Mouse (Mus musculus): ENCODE measurements around the gene Itpa. TPM values are rescaled to one million over a fixed set of nuclear protein-coding genes. Genes with fewer than 3 reads are reported as not detected.
A peak's percentile ranks its signal among the peaks of the same experiment; 100 is the strongest.

Gene Itpa
- polyA plus RNA-seq (2015; fragmentation: Nextera tagmentation; extraction: Ambion mirVana) = 152 and 156 TPM in 2 replicates

- ATAC-seq = peak; percentile 67
- no peaks in the 10 kb centered on the region for H3K27me3 ChIP-seq
Observed at GRCm38 (mm10) chr2:130667559-130667958, at the start of gene Itpa. Gene Itpa, plus strand, starts transcription at chr2:130667610.

GRCm38 (mm10) chr2:130618972-130619371, 48.4 kb upstream of the Itpa start:
- ATAC-seq = no peak
- Histone ChIP-seq H3K9me3 (replicated peaks) (no peaks in the 10 kb centered on the region), H3K4me1 (no peaks in the 10 kb centered on the region), H3K27ac (no peak overlapping the region), H3K9ac (no peak overlapping the region), H3K4me2 (no peak overlapping the region), H3K36me3 (ENCODE audit: poor library complexity, severe bottlenecking) (peaks cover 57% of the 10 kb centered on the region), H3K4me3 (no peak overlapping the region), H3K27me3 (no peaks in the 10 kb centered on the region)
- WGBS = 87% methylated on average over 7 of the region's 7 CpGs

More at GRCm38 (mm10) chr2:130667559-130667958, at the start of gene Itpa:
- H3K4me3 ChIP-seq = peak within 1 kb of the TSS; percentile 71
- H3K4me2 ChIP-seq = peak within 1 kb of the TSS; percentile 94
- H3K27ac ChIP-seq = peak within 1 kb of the TSS; percentile 80
- under 1% methylated on average over 31 of the region's 31 CpGs for WGBS
- no peaks in the 10 kb centered on the region for H3K9me3 ChIP-seq (replicated peaks)
- peaks cover 19% of the 10 kb centered on the region for H3K36me3 ChIP-seq (ENCODE audit: poor library complexity, severe bottlenecking)
- peak within 1 kb of the TSS; percentile 80 for H3K9ac ChIP-seq
- peaks cover 40% of the 10 kb centered on the region for H3K4me1 ChIP-seq

GRCm38 (mm10) chr2:130628424-130628823, 39.0 kb upstream of the Itpa start:
- 69% methylated on average over 3 of the region's 3 CpGs for WGBS
- Histone ChIP-seq H3K27me3 (peaks cover 3% of the 10 kb centered on the region; the same call in 1 of the 2 replicates), H3K4me1 (peaks cover 26% of the 10 kb centered on the region), H3K9ac (no peak overlapping the region), H3K4me2 (peak overlapping the region; percentile 85), H3K27ac (no peak overlapping the region), H3K4me3 (peak overlapping the region; percentile 97; the same call in 1 of the 2 replicates), H3K9me3 (replicated peaks) (no peaks in the 10 kb centered on the region), H3K36me3 (ENCODE audit: poor library complexity, severe bottlenecking) (peaks cover 40% of the 10 kb centered on the region)
- ATAC-seq = no peak

- Histone ChIP-seq H3K27ac (peak overlapping the region; percentile 61; the same call in 1 of the 2 replicates), H3K27me3 (peaks cover 11% of the 10 kb centered on the region), H3K4me3 (peak overlapping the region; percentile 97), H3K4me2 (peak overlapping the region; percentile 85), H3K36me3 (ENCODE audit: poor library complexity, severe bottlenecking) (peaks cover 33% of the 10 kb centered on the region), H3K4me1 (peaks cover 31% of the 10 kb centered on the region), H3K9ac (peak overlapping the region; percentile 95), H3K9me3 (replicated peaks) (no peaks in the 10 kb centered on the region)
- 2% methylated on average over 36 of the region's 37 CpGs for WGBS
- peak; percentile 65 for ATAC-seq
Observed at GRCm38 (mm10) chr2:130629080-130629838, 38.2 kb upstream of the Itpa start.

- Histone ChIP-seq H3K4me3 (peak within 1 kb of the TSS; percentile 97), H3K4me2 (peak within 1 kb of the TSS; percentile 85), H3K27me3 (peaks cover 16% of the 10 kb centered on the region), H3K36me3 (ENCODE audit: poor library complexity, severe bottlenecking) (peaks cover 31% of the 10 kb centered on the region), H3K9ac (peak within 1 kb of the TSS; percentile 95), H3K9me3 (replicated peaks) (no peaks in the 10 kb centered on the region), H3K27ac (peak within 1 kb of the TSS; percentile 61; the same call in 1 of the 2 replicates), H3K4me1 (peaks cover 37% of the 10 kb centered on the region)
- WGBS = 1% methylated on average over 25 of the region's 25 CpGs
- peak; percentile 92 for ATAC-seq
Observed at GRCm38 (mm10) chr2:130629839-130630203, 37.6 kb upstream of the Itpa start, which contains the start of the genes Fastkd5 and Ubox5. Gene Fastkd5, minus strand, starts transcription at chr2:130630027. Gene Ubox5, minus strand, starts transcription at chr2:130630038.

- Histone ChIP-seq H3K4me1 (peaks cover 52% of the 10 kb centered on the region), H3K4me2 (no peak overlapping the region), H3K27me3 (peaks cover 42% of the 10 kb centered on the region), H3K27ac (no peak overlapping the region), H3K9ac (no peak overlapping the region), H3K4me3 (no peak overlapping the region), H3K9me3 (replicated peaks) (no peaks in the 10 kb centered on the region), H3K36me3 (ENCODE audit: poor library complexity, severe bottlenecking) (peaks cover 25% of the 10 kb centered on the region)
- 36% methylated on average over 1 of the region's 1 CpGs for WGBS
- no peak for ATAC-seq
Observed at GRCm38 (mm10) chr2:130632416-130632815, 35.0 kb upstream of the Itpa start.

GRCm38 (mm10) chr2:130632887-130633675, 34.3 kb upstream of the Itpa start:
- Histone ChIP-seq H3K27me3 (peaks cover 49% of the 10 kb centered on the region), H3K4me1 (peaks cover 50% of the 10 kb centered on the region), H3K4me3 (no peak overlapping the region), H3K4me2 (no peak overlapping the region), H3K27ac (no peak overlapping the region), H3K9me3 (replicated peaks) (no peaks in the 10 kb centered on the region), H3K9ac (no peak overlapping the region), H3K36me3 (ENCODE audit: poor library complexity, severe bottlenecking) (peaks cover 18% of the 10 kb centered on the region; the same call in 1 of the 2 replicates)
- ATAC-seq = no peak
- WGBS = 44% methylated on average over 5 of the region's 5 CpGs

GRCm38 (mm10) chr2:130634006-130634738, 33.2 kb upstream of the Itpa start:
- Histone ChIP-seq H3K9ac (peak overlapping the region; percentile 63; the same call in 1 of the 2 replicates), H3K27ac (no peak overlapping the region), H3K9me3 (replicated peaks) (no peaks in the 10 kb centered on the region), H3K36me3 (ENCODE audit: poor library complexity, severe bottlenecking) (peaks cover 15% of the 10 kb centered on the region; the same call in 1 of the 2 replicates), H3K4me2 (peak overlapping the region; percentile 62), H3K4me3 (peak overlapping the region; percentile 29), H3K4me1 (peaks cover 39% of the 10 kb centered on the region), H3K27me3 (peaks cover 58% of the 10 kb centered on the region)
- peak; percentile 14; the same call in 1 of the 2 replicates for ATAC-seq
- WGBS = 12% methylated on average over 14 of the region's 14 CpGs

GRCm38 (mm10) chr2:130634739-130635411, 32.5 kb upstream of the Itpa start:
- peaks cover 58% of the 10 kb centered on the region for H3K27me3 ChIP-seq

GRCm38 (mm10) chr2:130635847-130636246, 31.6 kb upstream of the Itpa start:
- no peak overlapping the region for H3K4me3 ChIP-seq
- H3K36me3 ChIP-seq (ENCODE audit: poor library complexity, severe bottlenecking) = peaks cover 15% of the 10 kb centered on the region; the same call in 1 of the 2 replicates

More at GRCm38 (mm10) chr2:130634739-130635411, 32.5 kb upstream of the Itpa start:
- H3K4me3 ChIP-seq = peak overlapping the region; percentile 29
- peak; percentile 42; the same call in 1 of the 2 replicates for ATAC-seq
- no peaks in the 10 kb centered on the region for H3K9me3 ChIP-seq (replicated peaks)
- peak overlapping the region; percentile 62 for H3K4me2 ChIP-seq
- 3% methylated on average over 38 of the region's 38 CpGs for WGBS
- H3K36me3 ChIP-seq (ENCODE audit: poor library complexity, severe bottlenecking) = peaks cover 15% of the 10 kb centered on the region; the same call in 1 of the 2 replicates
- peaks cover 38% of the 10 kb centered on the region for H3K4me1 ChIP-seq
- no peak overlapping the region for H3K27ac ChIP-seq
- H3K9ac ChIP-seq = peak overlapping the region; percentile 63

More at GRCm38 (mm10) chr2:130635847-130636246, 31.6 kb upstream of the Itpa start:
- no peak overlapping the region; the same call in 1 of the 2 replicates for H3K9ac ChIP-seq
- H3K27ac ChIP-seq = no peak overlapping the region
- 18% methylated on average over 21 of the region's 21 CpGs for WGBS
- ATAC-seq = peak; percentile 36; the same call in 1 of the 2 replicates
- peaks cover 58% of the 10 kb centered on the region for H3K27me3 ChIP-seq
- H3K4me2 ChIP-seq = no peak overlapping the region; the same call in 1 of the 2 replicates
- H3K9me3 ChIP-seq (replicated peaks) = no peaks in the 10 kb centered on the region
- H3K4me1 ChIP-seq = peaks cover 36% of the 10 kb centered on the region

Measured in forebrain, embryonic 13.5 days (tissue).